Mouse (Mus musculus) heart, embryonic 16.5 days (tissue): ENCODE measurements around the gene Cntln. TPM values are rescaled to one million over a fixed set of nuclear protein-coding genes. Genes with fewer than 3 reads are reported as not detected.
A peak's percentile ranks its signal among the peaks of the same experiment; 100 is the strongest.

Source experiments
- ATAC-seq: fragments of 200-750 bp; cut with Nextera tagmentation; replicated peaks from 2 replicates; pipeline ENCODE4 v1.8.0; 2017; ENCODE audit warnings: moderate number of reproducible peaks; ENCODE audit not compliant: insufficient read depth, low FRiP score; ENCODE audit errors: extremely low read depth
- H3K27ac ChIP-seq: fragments of 300-500 bp; sonication (generic); 2 replicates; pipeline ENCODE4 v1.5.1; 2014; ENCODE audit warnings: mild to moderate bottlenecking, low read length, control low read depth, moderate library complexity
- H3K27me3 ChIP-seq: fragments of 300-500 bp; sonication (generic); 2 replicates; pipeline ENCODE4 v1.6.1; 2014; ENCODE audit warnings: low read length, mixed read lengths; ENCODE audit not compliant: control insufficient read depth, insufficient read depth
- H3K36me3 ChIP-seq: fragments of 300-500 bp; sonication (generic); 2 replicates; pipeline ENCODE4 v1.6.1; 2014; ENCODE audit not compliant: control insufficient read depth, insufficient read depth
- H3K4me1 ChIP-seq: fragments of 300-500 bp; sonication (generic); 2 replicates; pipeline ENCODE4 v1.6.1; 2014; ENCODE audit warnings: low read length, mixed read lengths; ENCODE audit not compliant: control insufficient read depth, insufficient read depth
- H3K4me2 ChIP-seq: fragments of 300-500 bp; sonication (generic); 2 replicates; pipeline ENCODE4 v1.6.1; 2014; ENCODE audit warnings: low read depth, mild to moderate bottlenecking, control low read depth, low read length
- H3K4me3 ChIP-seq: fragments of 300-500 bp; sonication (generic); 2 replicates; pipeline ENCODE4 v1.5.1; 2014; ENCODE audit warnings: mild to moderate bottlenecking, control low read depth, low read length
- H3K9ac ChIP-seq: fragments of 300-500 bp; sonication (generic); 2 replicates; pipeline ENCODE4 v1.6.1; 2014; ENCODE audit warnings: low read length, control low read depth
- H3K9me3 ChIP-seq: fragments of 300-500 bp; sonication (generic); replicated peaks from 2 replicates; pipeline ENCODE4 v1.6.1; 2016; ENCODE audit warnings: low read length; ENCODE audit not compliant: control insufficient read depth
- WGBS: fragments of 180-500 bp; shearing (Covaris S2); extraction: QIAGEN DNeasy Blood & Tissue Kit; methylation state at CpG from one replicate; pipeline ENCODE4 v1.1.7; 2014; 5-methylcytosine and 5-hydroxymethylcytosine counted together
- polyA plus RNA-seq: library from polyadenylated mRNA; unstranded; fragments of >200 nt; fragmentation: Nextera tagmentation; extraction: Ambion mirVana; gene quantifications from 2 replicates; pipeline ENCODE4 v1.2.1, GENCODE M21; 2015

Gene Cntln
- polyA plus RNA-seq, 1 experiment from 2014 or later: 5.4 TPM

DNA sequence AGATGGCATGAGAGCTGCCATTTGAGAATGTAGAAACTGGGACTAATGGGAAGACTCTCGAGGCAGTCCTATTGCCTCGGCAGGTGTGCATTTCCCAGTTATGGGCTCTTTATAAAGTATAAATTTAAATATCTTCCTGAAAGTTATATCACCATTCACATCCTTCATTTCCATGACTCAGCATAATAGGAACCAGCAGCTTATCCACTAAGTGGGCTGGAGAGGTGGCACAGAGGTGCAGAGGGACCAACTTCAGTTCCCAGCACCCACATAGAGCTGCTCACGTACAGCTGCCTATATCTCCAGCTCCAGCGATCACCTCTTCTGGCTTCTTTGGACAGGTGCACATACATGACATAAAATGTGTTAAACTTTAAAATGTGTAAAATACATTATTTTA is 218.1 kb downstream of the Cntln start:
- Histone ChIP-seq H3K4me3 (no peak overlapping the region), H3K27ac (no peak overlapping the region), H3K4me2 (no peak overlapping the region), H3K27me3 (no peaks in the 10 kb centered on the region), H3K9me3 (no peaks in the 10 kb centered on the region), H3K9ac (no peak overlapping the region), H3K4me1 (no peaks in the 10 kb centered on the region), H3K36me3 (peaks cover 6% of the 10 kb centered on the region; the same call in 1 of the 2 replicates)
- WGBS: 93% methylated on average over 4 of the region's 4 CpGs
- no peak for ATAC-seq

DNA sequence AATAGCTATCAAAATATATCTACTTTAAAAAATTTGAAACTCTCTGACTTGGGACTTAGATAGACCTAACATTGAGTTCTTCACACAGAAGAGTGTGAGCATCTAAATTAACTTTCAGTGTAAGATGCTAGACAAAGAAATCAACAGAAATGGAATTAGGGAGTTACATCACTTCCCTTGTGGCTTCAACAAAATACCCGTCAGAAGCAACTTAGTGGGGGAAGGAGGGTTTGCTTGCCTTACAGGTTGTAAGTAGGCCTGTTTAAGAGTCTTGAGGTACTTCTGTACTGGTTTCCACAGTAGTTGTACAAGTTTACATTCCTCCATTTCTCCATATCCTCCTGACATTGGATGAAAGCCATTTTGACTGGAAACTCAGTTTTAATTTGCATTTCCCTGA is 222.3 kb downstream of the Cntln start:
- no peaks in the 10 kb centered on the region for H3K27me3 ChIP-seq
- no peak for ATAC-seq
- no peaks in the 10 kb centered on the region for H3K9me3 ChIP-seq
- peaks cover 3% of the 10 kb centered on the region; the same call in 1 of the 2 replicates for H3K36me3 ChIP-seq
- 70% methylated on average over 1 of the region's 1 CpGs for WGBS
- H3K4me1 ChIP-seq: no peaks in the 10 kb centered on the region
- H3K4me3 ChIP-seq: no peak overlapping the region
- H3K9ac ChIP-seq: no peak overlapping the region
- no peak overlapping the region for H3K27ac ChIP-seq
- H3K4me2 ChIP-seq: no peak overlapping the region

DNA sequence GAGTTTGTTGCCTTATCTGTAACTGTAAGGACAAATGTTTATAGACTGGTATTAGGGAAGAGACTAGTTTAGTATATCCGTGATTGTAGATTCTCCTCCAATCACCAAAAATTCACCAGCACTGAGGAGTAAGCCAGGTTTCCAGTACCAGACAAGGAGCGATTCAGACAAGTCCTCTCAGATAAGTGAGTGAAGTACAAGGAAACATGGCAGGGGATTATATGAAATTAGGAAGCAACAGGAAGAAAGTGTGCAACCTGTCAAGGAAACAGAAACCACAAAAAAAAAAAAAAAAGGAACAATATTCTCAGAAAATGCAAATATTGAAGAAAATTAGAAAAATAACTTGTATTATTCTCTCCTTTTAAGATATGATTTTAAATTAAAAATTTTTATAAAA is 222.9 kb downstream of the Cntln start:
- H3K27ac ChIP-seq: no peak overlapping the region
- ATAC-seq: no peak
- WGBS: 84% methylated on average over 2 of the region's 2 CpGs
- H3K4me2 ChIP-seq: no peak overlapping the region
- no peaks in the 10 kb centered on the region for H3K4me1 ChIP-seq
- H3K9ac ChIP-seq: no peak overlapping the region
- no peaks in the 10 kb centered on the region for H3K27me3 ChIP-seq
- no peaks in the 10 kb centered on the region for H3K9me3 ChIP-seq
- H3K4me3 ChIP-seq: no peak overlapping the region
- no peaks in the 10 kb centered on the region for H3K36me3 ChIP-seq

DNA sequence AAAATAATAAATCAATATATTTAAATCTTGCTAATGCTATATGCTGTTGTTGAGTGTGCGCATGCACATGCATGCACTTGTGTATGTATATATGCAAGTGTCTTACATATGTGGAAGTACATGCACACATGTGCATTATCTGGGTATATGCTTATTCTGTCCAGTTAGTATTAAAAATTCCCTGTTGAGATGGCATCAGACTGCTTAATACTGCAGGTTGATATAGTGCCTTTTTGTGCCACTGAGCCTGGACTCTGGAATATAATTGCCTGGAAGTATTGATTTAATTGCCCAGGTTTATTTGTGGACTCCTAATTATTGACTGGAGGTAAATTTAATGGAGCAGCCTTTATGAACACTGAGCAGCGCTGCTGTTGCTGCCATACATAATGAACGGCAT is 236.2 kb downstream of the Cntln start:
- Histone ChIP-seq H3K9me3 (no peaks in the 10 kb centered on the region), H3K27ac (no peak overlapping the region), H3K4me2 (no peak overlapping the region), H3K9ac (no peak overlapping the region), H3K4me3 (no peak overlapping the region), H3K27me3 (no peaks in the 10 kb centered on the region), H3K4me1 (no peaks in the 10 kb centered on the region), H3K36me3 (peaks cover 2% of the 10 kb centered on the region; the same call in 1 of the 2 replicates)
- WGBS: 90% methylated on average over 3 of the region's 3 CpGs
- no peak for ATAC-seq

DNA sequence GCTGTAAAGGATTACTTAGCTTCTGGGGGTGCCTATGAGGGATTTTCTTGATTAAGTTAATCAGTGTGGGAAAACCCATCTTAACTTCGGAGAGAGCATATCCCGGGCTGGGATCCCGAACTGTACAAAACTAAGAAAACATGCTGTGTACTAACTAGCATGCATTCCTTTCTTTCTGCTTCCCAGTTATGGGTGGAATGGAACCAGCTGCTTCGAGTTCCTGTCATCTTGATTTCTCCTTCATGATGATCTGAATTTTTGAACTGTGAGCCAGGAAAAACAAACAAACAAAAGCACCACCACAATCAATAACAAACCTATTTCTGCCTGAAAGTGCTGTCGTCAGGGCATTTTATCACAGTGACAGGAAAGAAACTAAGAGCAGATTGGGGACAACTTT is 265.6 kb downstream of the Cntln start:
- no peaks in the 10 kb centered on the region for H3K27me3 ChIP-seq
- no peaks in the 10 kb centered on the region for H3K9me3 ChIP-seq
- no peaks in the 10 kb centered on the region for H3K4me1 ChIP-seq
- H3K36me3 ChIP-seq: no peaks in the 10 kb centered on the region
- H3K9ac ChIP-seq: no peak overlapping the region
- no peak overlapping the region for H3K4me2 ChIP-seq
- no peak overlapping the region for H3K27ac ChIP-seq
- ATAC-seq: no peak
- 67% methylated on average over 5 of the region's 5 CpGs for WGBS
- H3K4me3 ChIP-seq: no peak overlapping the region

DNA sequence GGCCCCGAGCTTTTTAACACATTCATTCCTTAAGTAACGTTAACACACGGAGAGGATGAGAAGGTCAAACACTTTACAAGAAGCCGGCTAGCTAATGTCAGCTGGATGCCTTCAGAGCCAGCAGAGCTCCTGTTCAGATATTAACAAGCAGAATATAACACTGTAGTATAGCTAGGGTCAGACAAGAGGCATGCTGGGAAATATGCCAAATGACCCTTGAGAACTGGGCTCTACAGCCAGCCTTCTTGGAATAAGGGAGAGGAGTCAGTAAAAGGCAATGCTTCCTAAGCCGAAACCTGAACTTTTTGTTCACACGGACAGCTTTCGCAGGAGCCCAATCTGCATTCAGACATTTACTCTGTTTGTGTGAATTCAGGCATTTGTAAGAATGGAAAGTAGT is 267.8 kb downstream of the Cntln start:
- Histone ChIP-seq H3K27ac (no peak overlapping the region), H3K4me2 (no peak overlapping the region), H3K9me3 (no peaks in the 10 kb centered on the region), H3K36me3 (no peaks in the 10 kb centered on the region), H3K9ac (no peak overlapping the region), H3K4me3 (no peak overlapping the region), H3K4me1 (no peaks in the 10 kb centered on the region), H3K27me3 (no peaks in the 10 kb centered on the region)
- 66% methylated on average over 7 of the region's 7 CpGs for WGBS
- no peak for ATAC-seq

DNA sequence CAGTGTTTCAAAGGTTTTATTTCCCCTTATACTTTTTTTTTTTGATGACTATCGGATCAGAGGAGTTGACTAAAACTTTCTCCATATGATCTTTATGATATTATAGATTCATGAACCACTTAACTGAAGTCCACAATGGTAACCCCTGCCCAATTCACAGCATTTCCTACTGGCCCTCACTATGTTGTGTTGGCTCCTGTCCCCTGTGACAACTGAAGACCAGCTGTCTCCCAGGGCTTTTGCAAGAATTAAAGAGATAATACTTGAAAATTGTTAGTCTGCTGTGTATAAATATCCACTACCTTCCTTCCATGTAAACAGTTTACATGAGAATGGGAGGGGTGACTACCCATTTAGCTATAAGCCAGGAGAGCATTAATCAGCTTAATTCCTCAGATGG is 270.3 kb downstream of the Cntln start:
- Histone ChIP-seq H3K4me3 (no peak overlapping the region), H3K36me3 (no peaks in the 10 kb centered on the region), H3K9ac (no peak overlapping the region), H3K9me3 (no peaks in the 10 kb centered on the region), H3K4me1 (no peaks in the 10 kb centered on the region), H3K27ac (no peak overlapping the region), H3K4me2 (no peak overlapping the region), H3K27me3 (no peaks in the 10 kb centered on the region)
- no peak for ATAC-seq
- WGBS: 71% methylated on average over 1 of the region's 1 CpGs

DNA sequence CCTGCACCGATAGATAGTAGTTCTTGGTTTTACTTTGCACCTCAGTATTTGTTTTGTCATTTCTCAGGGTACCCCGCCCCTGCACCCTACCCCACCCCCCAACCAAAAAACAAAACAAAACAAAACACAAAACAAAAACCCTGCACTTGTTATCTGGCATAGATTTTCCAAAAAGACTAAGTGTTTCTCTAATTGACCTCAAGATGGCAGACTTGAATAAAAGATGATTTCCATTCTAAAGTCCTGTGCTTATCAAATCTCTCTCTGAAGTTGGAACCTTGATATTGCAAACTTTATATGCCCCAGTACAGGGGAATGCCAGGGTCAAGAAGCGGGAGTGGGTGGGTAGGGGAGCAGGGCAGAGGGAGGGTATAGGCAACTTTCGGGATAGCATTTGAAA is 277.0 kb downstream of the Cntln start:
- ATAC-seq: no peak
- Histone ChIP-seq H3K4me2 (no peak overlapping the region), H3K36me3 (no peaks in the 10 kb centered on the region), H3K27me3 (no peaks in the 10 kb centered on the region), H3K9me3 (no peaks in the 10 kb centered on the region), H3K9ac (no peak overlapping the region), H3K4me3 (no peak overlapping the region), H3K27ac (no peak overlapping the region), H3K4me1 (no peaks in the 10 kb centered on the region)
- 49% methylated on average over 4 of the region's 4 CpGs for WGBS

DNA sequence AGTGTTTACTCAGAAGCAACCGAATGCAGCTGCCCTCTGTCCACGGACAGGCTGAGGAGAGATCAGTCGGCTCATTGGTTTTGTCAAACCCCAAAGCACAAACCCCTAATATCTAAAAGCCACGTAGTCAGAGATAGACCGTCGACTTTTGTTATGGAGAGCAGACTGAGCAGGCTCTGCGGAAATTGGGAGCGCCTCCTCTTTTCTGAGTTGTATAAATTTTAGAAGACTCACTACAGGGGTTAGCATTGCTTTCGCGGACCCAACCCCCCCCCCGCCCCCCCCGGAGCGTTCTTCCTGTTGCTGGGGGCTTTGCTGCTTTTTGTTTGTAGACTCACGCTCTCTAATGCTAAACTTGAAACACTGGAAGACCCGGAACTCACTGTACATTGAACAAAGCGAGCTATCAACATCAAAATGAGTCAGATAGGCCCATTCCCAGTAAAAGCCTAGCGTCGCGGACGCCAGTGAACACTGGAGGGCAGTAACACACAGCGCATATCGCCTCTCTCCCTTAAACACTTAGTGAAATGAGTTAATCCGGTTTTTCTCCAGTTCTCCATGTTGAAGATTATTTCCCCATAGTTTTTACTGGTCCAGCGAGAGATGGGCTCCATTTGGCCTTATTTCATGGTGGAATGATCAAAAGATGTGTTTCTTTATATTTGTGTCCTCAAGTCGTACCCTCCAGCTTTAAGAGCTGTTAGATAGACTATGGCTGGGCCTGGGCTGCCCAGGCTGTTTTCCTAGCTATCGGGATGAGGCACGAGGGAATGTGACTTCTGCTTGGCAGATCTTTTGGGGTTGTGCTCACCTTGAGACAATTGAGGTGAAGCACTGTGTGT is 278.6 kb downstream of the Cntln start:
- Histone ChIP-seq H3K9ac (no peak overlapping the region), H3K4me3 (peak overlapping the region; percentile 16; the same call in 1 of the 2 replicates), H3K4me1 (no peaks in the 10 kb centered on the region), H3K9me3 (no peaks in the 10 kb centered on the region), H3K27me3 (no peaks in the 10 kb centered on the region), H3K27ac (no peak overlapping the region), H3K4me2 (peak overlapping the region; percentile 45), H3K36me3 (no peaks in the 10 kb centered on the region)
- ATAC-seq: no peak
- 27% methylated on average over 27 of the region's 27 CpGs for WGBS
